Mouse (Mus musculus) adrenal gland, postnatal 25 days (tissue): Measurements from ENCODE around the gene March7. TPM values are rescaled to one million over a fixed set of nuclear protein-coding genes. Genes with fewer than 3 reads are reported as not detected.

Experiments used
- DNase-seq: peaks from one replicate; pipeline ENCODE4 v3.0.0; 2021; ENCODE audit warnings: mixed read lengths
- total RNA-seq: library from RNA; stranded (reverse); gene quantifications from 2 replicates; pipeline ENCODE4 v1.2.3, GENCODE M21; 2021

March7 gene
- total RNA-seq, 1 experiment from 2014 or later, result 55.5 TPM

DNA sequence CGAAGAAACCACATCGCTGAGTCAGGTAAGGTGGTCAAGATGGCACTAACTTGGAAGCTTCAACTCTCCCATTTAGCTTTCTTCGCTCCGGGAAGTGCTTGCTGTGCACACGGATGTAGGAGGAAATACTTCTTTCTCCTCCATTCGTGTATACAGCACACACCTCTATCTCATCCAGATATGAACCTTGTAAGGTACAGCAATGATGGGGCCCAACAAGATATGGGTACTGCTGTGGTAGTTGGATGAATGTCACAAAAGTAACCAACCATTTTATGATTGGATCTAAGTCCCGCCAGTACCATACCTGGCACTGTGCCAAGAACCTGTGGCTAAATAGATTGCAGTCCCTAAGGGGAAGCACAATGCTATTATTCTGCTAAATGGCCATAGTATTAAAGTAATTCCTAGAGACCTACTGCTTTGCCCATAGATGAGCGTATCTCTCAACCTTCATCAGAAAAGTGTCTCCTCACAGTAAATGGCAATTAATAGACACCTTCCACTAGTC, 75.5 kb downstream of the March7 start:
- no peak for DNase-seq

DNA sequence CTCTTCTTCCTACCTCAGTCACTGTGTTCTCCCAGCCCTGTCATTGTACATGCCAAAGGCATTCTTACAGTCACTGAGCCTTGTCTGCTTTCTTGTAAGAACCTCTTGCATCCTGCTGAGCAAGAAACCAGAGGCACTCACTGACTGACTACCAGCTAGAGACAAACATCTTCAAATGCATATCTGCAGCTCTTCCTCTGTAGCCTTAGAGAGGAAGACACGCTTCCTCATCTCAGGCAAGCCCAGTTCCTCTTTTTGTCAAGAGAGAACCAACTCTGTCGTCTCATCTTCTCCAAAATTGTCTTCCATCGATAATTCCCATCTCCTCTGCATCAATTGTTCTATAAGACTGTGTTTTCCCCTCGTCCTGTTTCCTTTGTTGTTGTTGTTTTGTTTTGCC, 78.9 kb downstream of the March7 start:
- no peak for DNase-seq

DNA sequence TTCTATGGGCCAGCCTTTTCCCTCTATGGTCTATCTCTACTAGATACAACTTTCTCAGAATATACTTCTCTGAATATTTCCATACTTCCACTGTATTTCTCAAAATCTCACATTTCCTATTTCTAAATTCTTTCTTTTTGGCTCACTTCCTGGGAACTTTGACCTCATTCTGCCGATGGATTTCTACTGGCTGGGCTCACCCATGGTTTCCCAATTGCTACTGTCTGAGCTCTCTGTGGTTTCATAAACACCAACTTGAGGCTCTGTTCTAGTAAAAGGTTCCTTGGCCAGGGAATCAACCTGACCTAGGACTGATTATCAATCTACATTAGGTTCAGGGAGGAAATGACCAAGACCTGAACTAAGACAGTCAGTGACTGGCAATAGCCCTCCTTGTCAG, 79.8 kb downstream of the March7 start:
- DNase-seq, result no peak

DNA sequence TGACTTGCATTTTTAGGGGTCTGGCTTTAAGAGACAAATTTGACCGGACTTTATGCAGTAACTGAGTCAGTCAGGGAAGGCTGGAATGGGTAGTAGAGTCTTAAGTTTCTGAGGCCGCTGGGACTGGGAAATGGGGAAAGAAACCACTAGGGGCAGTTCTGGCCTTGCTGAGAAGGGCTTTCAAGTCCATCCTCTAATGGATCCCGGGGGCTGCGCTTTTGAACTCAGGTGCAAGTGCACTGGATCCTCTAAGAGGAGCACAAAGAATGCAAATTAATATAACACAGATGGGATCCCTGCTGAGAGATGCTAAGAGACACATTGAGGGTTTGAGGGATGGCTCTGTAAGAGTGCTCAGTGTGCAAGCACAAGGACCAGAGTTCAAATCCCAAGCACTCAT, 81.7 kb downstream of the March7 start:
- no peak for DNase-seq

DNA sequence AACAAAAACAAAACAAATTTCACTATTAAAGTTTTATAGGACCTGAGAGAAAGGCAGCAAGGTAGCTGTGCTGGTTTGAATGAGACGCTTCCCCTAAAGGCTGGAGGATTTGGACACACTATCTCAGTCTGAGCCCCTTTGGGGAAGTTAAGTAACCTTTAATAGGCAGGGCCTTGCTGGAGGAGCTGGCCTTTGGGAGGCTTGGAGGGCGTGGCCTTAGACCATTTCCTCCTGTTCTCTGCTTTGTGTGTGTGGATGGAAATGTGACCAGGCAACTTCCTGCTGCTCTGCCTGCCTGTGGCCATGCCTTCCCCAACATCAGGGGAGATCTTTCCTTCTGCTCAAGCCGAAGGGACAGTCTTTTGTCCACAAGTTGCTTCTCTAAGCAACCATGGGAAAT, 88.6 kb downstream of the March7 start:
- DNase-seq, result no peak

DNA sequence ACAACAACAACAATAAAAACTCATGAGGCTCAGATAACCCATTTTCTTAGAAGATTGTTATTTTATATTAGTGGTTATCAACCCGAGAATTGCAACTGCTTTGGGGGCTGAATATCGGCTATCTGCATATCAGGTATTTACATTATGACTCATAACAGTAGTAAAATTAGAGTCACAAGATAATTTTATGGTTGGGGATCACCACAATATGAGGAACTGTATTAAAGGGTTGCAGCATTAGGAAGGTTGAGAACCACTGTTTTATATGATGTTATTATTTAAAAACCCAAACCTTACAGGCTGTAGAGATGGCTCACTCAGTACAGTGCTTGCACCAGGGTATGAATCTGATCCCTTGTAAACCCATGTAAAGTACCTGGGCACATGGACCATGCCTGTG, 89.6 kb downstream of the March7 start:
- no peak for DNase-seq

Other genes starting within 250 kb of the March7 start
- 98.4 and 110 TPM in 2 replicates for gene Baz2b, start within 50 bp of the March7 start, total RNA-seq
- gene Cd302, start 74.6 kb downstream of the March7 start, total RNA-seq, result 27.6 and 27.7 TPM in 2 replicates
- 0.81 and 1.3 TPM in 2 replicates for gene Ly75, start 173.4 kb downstream of the March7 start, total RNA-seq